Mouse (Mus musculus) neural tube, embryonic 12.5 days (tissue): ENCODE results near the gene Slc38a4. TPM values are rescaled to one million over a fixed set of nuclear protein-coding genes. Genes with fewer than 3 reads are reported as not detected.

ENCODE experiments used
- ATAC-seq: fragments of 200-750 bp; cut with Nextera tagmentation; 2 replicates; pipeline ENCODE4 v1.8.0; 2017; ENCODE audit warnings: low read depth, mild to moderate bottlenecking, moderate TSS enrichment, moderate library complexity; ENCODE audit not compliant: low FRiP score
- H3K27ac ChIP-seq: fragments of 300-500 bp; sonication (generic); 2 replicates; pipeline ENCODE4 v1.5.1; 2016
- H3K27me3 ChIP-seq: fragments of 300-500 bp; sonication (generic); replicated peaks from 2 replicates; pipeline ENCODE4 v1.6.1; 2016; ENCODE audit warnings: mild to moderate bottlenecking
- H3K36me3 ChIP-seq: fragments of 300-500 bp; sonication (generic); 2 replicates; pipeline ENCODE4 v1.6.1; 2016; ENCODE audit warnings: mild to moderate bottlenecking
- H3K4me1 ChIP-seq: fragments of 300-500 bp; sonication (generic); 2 replicates; pipeline ENCODE4 v1.6.1; 2016
- H3K4me2 ChIP-seq: fragments of 300-500 bp; sonication (generic); replicated peaks from 2 replicates; pipeline ENCODE4 v1.6.1; 2016; ENCODE audit warnings: mild to moderate bottlenecking
- H3K4me3 ChIP-seq: fragments of 300-500 bp; sonication (generic); 2 replicates; pipeline ENCODE4 v1.5.1; 2016
- H3K9ac ChIP-seq: fragments of 300-500 bp; sonication (generic); 2 replicates; pipeline ENCODE4 v1.6.1; 2016; ENCODE audit warnings: mild to moderate bottlenecking
- H3K9me3 ChIP-seq: fragments of 300-500 bp; sonication (generic); 2 replicates; pipeline ENCODE4 v1.6.1; 2016; ENCODE audit warnings: mild to moderate bottlenecking
- WGBS: fragments of 180-500 bp; shearing (Covaris S2); methylation state at CpG from one replicate; pipeline ENCODE4 v1.1.7; 2016; 5-methylcytosine and 5-hydroxymethylcytosine counted together
- polyA plus RNA-seq: library from polyadenylated mRNA; unstranded; fragments of >200 nt; fragmentation: Nextera tagmentation; extraction: Ambion mirVana; gene quantifications from 2 replicates; pipeline ENCODE4 v1.2.1, GENCODE M21; 2016

Slc38a4 gene
- polyA plus RNA-seq, 1 experiment from 2014 or later, result 25.1 TPM

DNA sequence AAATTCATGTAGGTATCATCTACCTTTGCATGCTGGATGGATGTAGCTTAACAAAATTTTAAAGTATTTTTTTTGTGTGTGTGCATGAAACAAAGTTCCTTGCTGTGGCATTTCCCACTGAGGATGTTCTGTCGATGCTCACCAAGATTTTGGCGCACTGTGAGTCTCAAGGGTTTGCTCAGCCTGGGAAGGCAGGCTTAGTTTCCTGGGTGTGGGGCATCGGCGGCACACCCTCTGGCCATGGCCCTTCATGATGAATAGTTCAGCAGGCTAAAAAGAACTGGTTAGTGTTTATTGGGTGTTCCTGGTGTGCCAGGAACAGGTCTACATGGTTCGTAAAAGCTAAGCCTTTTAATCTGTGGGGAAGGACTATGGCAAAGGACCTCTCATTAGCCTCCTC, 81.6 kb downstream of the Slc38a4 start:
- no peak overlapping the region for H3K27ac ChIP-seq
- WGBS, result 72% methylated on average over 5 of the region's 5 CpGs
- H3K36me3 ChIP-seq, result no peaks in the 10 kb centered on the region
- no peak overlapping the region for H3K9ac ChIP-seq
- H3K9me3 ChIP-seq, result no peaks in the 10 kb centered on the region
- ATAC-seq, result no peak
- no peak overlapping the region for H3K4me2 ChIP-seq
- H3K27me3 ChIP-seq, result no peaks in the 10 kb centered on the region
- no peak overlapping the region for H3K4me3 ChIP-seq
- no peaks in the 10 kb centered on the region for H3K4me1 ChIP-seq

DNA sequence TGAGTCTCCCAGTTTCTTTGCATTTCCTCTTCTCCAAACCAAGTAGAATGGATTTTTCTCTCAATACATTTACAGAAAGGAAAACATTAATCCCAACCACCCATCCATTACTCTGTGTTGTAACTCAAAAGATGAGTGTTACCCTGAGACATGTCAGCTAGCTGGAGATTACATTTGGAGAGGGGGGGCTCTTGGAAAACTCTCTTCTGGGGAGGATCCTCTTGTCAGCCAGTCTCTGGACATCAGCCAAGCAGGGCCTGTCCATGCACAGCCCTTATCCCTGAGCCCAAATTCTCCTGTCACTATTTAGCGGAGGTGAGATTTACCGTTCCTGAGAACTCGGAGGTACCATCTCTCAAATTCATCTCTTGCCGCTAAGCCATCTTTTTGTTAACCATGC, 82.4 kb downstream of the Slc38a4 start:
- no peaks in the 10 kb centered on the region for H3K36me3 ChIP-seq
- no peaks in the 10 kb centered on the region for H3K27me3 ChIP-seq
- H3K4me3 ChIP-seq, result no peak overlapping the region
- ATAC-seq, result no peak
- H3K4me2 ChIP-seq, result no peak overlapping the region
- no peaks in the 10 kb centered on the region for H3K9me3 ChIP-seq
- no peak overlapping the region for H3K27ac ChIP-seq
- H3K4me1 ChIP-seq, result no peaks in the 10 kb centered on the region
- WGBS, result 95% methylated on average over 4 of the region's 4 CpGs
- H3K9ac ChIP-seq, result no peak overlapping the region

DNA sequence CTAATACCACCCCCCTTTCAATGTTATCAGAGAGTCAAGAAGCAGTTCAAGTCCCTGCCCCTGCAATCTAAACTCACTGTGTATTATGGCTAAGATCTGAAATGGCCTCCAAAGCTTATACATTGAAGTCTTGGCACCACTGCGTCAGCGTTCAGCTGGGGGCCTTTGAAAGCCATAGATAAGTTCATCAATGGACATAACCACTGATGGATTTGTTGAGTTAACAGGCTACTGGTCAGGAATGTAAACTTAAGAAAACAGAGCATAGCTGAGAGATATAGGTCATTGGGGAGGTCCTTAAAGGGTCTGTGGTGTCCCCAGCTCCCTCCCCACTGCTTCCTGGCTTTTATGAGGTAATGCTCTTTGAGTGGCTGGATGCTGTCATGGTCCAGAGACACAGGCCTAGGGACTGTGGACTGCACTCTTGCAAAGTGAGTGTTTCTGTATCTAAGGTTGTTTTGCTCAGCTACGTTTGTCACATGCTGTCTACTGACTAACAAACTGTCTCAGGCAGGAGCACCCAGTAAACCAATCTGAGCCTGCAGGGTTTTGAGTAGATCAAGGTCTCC, 83.0 kb downstream of the Slc38a4 start:
- H3K27me3 ChIP-seq, result no peaks in the 10 kb centered on the region
- H3K4me2 ChIP-seq, result no peak overlapping the region
- no peaks in the 10 kb centered on the region for H3K36me3 ChIP-seq
- H3K9ac ChIP-seq, result no peak overlapping the region
- H3K4me1 ChIP-seq, result no peaks in the 10 kb centered on the region
- no peak overlapping the region for H3K27ac ChIP-seq
- no peak for ATAC-seq
- 86% methylated on average over 3 of the region's 3 CpGs for WGBS
- H3K4me3 ChIP-seq, result no peak overlapping the region
- H3K9me3 ChIP-seq, result no peaks in the 10 kb centered on the region

DNA sequence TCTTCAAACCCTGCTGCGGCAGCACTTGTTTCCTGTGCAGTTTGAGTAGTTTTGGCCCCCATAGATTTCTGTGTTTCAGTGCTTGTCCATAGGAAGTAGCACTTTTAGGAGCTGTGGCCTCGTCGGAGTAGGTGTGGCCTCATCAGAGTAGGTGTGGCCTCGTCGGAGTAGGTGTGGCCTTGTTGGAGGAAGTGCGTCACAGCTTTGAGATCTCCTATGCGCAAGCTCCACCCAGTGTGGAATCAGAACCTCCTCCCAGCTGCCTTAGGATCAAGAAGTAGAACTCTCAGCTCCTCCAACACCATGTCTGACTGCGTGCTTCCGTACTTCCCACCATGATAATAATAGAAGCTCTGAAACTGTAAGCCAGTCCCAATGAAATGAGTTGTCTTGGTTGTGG, 83.8 kb downstream of the Slc38a4 start:
- no peaks in the 10 kb centered on the region for H3K4me1 ChIP-seq
- no peak for ATAC-seq
- no peaks in the 10 kb centered on the region for H3K27me3 ChIP-seq
- H3K9ac ChIP-seq, result no peak overlapping the region
- no peak overlapping the region for H3K4me3 ChIP-seq
- no peaks in the 10 kb centered on the region for H3K36me3 ChIP-seq
- H3K9me3 ChIP-seq, result no peaks in the 10 kb centered on the region
- no peak overlapping the region for H3K27ac ChIP-seq
- 95% methylated on average over 9 of the region's 9 CpGs for WGBS
- H3K4me2 ChIP-seq, result no peak overlapping the region

DNA sequence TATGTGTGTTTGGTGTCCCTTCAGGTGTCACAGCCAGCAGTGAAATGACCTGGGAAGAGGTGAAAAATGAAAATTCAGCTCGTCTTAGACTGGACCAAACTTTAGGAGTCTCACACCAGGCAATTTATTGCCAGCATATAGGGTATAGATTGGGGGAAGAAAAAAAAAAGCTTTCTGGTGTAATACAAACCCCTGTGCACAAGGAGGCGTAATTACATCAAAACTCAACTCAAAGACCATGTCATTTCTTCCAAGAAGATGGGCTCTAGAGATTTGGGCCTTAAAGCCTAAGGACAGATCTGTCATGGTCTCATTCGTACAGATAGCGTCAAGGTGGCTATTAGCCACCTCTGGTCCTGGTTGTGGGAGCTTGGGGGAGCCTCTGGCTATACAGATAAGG, 86.0 kb downstream of the Slc38a4 start:
- Histone ChIP-seq H3K27me3 (no peaks in the 10 kb centered on the region), H3K36me3 (no peaks in the 10 kb centered on the region), H3K27ac (no peak overlapping the region), H3K9ac (no peak overlapping the region), H3K4me2 (no peak overlapping the region), H3K4me3 (no peak overlapping the region), H3K4me1 (no peaks in the 10 kb centered on the region), H3K9me3 (no peaks in the 10 kb centered on the region)
- WGBS, result 75% methylated on average over 4 of the region's 4 CpGs
- no peak for ATAC-seq

DNA sequence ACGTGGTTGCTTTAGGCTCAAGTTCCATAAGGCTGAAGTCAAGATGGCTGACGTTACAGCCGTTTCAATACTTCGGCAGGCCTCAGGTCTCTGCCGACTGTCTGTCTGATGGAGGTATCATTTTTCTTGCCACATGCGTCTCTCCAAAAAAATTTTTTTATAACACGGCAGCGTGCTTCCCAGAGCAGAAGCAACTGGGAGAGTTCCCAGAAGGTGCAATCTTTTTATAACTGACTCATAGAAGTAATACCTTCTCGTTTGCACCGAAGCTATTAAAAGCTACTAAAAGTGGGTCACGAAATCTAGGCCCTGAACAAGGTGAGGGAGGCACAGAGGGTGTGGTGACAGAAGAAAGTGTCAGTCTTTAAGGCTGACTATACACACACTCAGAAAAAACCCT, 87.0 kb downstream of the Slc38a4 start:
- H3K9ac ChIP-seq, result no peak overlapping the region
- 89% methylated on average over 11 of the region's 11 CpGs for WGBS
- no peak overlapping the region for H3K27ac ChIP-seq
- H3K9me3 ChIP-seq, result no peaks in the 10 kb centered on the region
- no peak overlapping the region for H3K4me2 ChIP-seq
- H3K4me3 ChIP-seq, result no peak overlapping the region
- H3K27me3 ChIP-seq, result no peaks in the 10 kb centered on the region
- no peaks in the 10 kb centered on the region for H3K4me1 ChIP-seq
- H3K36me3 ChIP-seq, result no peaks in the 10 kb centered on the region
- no peak for ATAC-seq

DNA sequence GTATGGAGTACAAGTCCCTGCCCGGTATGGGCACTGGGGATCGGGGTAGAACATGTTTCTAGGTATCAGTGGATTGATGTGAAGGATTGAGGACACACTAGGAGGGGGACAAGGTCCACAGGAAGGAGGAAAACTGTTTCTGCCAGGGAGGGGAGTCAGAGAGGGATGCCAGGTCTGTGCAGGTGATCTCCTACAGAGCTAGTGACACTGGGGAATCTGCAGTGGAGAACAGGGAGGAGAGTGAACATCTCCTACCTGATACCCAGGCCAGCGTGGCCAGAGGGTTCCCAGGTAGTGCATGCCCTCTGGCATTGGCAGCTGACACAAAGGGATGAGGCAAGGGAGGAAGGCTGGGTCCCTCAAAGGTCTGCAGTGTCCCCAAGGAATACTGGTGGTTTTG, 89.4 kb downstream of the Slc38a4 start:
- Histone ChIP-seq H3K4me3 (no peak overlapping the region), H3K9me3 (no peaks in the 10 kb centered on the region), H3K27ac (no peak overlapping the region), H3K27me3 (no peaks in the 10 kb centered on the region), H3K36me3 (no peaks in the 10 kb centered on the region), H3K4me1 (no peaks in the 10 kb centered on the region), H3K9ac (no peak overlapping the region), H3K4me2 (no peak overlapping the region)
- ATAC-seq, result no peak
- WGBS, result 87% methylated on average over 3 of the region's 3 CpGs

DNA sequence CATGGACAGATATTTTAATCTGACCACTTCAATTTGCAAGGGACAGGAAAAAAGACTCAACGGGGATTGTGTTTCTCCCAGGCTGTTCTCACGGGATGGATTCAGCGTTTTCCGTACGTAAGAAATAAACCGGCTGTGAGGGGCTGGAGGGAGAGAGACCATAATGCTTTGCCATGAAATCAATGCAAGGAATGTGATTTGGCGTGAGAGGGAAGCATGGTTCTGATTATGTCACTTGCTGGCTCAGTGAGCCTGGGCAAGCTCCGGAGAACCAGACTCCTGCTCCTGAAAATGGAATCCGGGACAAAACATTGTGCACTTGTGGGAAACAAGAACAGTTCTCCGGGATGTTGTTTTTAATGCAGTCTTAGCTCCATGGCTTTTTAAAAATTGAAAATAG, 92.0 kb downstream of the Slc38a4 start:
- WGBS, result 83% methylated on average over 10 of the region's 10 CpGs
- Histone ChIP-seq H3K4me3 (no peak overlapping the region), H3K9ac (no peak overlapping the region), H3K4me2 (no peak overlapping the region), H3K4me1 (no peaks in the 10 kb centered on the region), H3K9me3 (no peaks in the 10 kb centered on the region), H3K27ac (no peak overlapping the region), H3K27me3 (no peaks in the 10 kb centered on the region), H3K36me3 (no peaks in the 10 kb centered on the region)
- ATAC-seq, result no peak

DNA sequence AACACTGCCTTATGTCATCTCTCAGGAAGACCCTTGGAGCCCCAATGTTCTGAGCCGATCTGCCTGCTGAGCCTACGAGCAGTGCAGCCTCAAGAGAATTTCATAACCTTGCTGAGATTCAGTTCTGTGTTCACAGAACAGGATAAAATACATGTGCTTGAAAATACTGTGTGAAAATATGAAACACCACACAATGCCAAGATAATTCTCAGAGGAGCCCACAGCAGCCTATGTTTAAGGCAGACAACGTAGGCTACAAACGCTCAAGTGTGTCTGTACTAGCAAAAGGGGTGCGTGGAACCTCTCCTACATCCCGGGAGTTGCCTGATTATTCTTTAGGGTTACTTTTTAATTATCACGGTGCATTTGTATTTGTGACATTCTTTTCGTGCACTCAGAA, 92.4 kb downstream of the Slc38a4 start:
- 91% methylated on average over 8 of the region's 8 CpGs for WGBS
- H3K36me3 ChIP-seq, result no peaks in the 10 kb centered on the region
- H3K4me2 ChIP-seq, result no peak overlapping the region
- H3K9me3 ChIP-seq, result no peaks in the 10 kb centered on the region
- no peaks in the 10 kb centered on the region for H3K4me1 ChIP-seq
- no peak for ATAC-seq
- no peak overlapping the region for H3K9ac ChIP-seq
- H3K27ac ChIP-seq, result no peak overlapping the region
- no peak overlapping the region for H3K4me3 ChIP-seq
- H3K27me3 ChIP-seq, result no peaks in the 10 kb centered on the region

DNA sequence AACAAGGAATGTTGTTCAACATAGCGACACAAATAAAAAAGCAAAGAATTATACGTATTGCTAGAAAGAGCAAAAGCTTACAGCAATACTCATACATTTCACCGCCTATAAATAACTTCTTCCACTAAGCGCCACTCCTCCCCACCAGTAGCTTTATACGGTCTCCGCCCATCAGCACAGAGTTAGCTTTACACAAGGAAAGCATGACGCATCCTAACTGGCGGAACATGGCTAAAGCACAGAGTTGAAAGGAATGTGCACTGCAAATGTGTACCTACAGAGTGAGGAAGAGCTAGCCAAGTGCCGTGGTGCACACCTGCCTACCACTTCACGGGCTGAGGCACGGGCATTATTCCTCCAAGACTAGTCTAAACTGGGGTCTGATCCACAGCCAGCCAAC, 95.4 kb downstream of the Slc38a4 start:
- Histone ChIP-seq H3K27me3 (no peaks in the 10 kb centered on the region), H3K4me2 (no peak overlapping the region), H3K9me3 (no peaks in the 10 kb centered on the region), H3K9ac (no peak overlapping the region), H3K4me1 (no peaks in the 10 kb centered on the region), H3K36me3 (no peaks in the 10 kb centered on the region), H3K27ac (no peak overlapping the region), H3K4me3 (no peak overlapping the region)
- 94% methylated on average over 11 of the region's 11 CpGs for WGBS
- no peak for ATAC-seq

DNA sequence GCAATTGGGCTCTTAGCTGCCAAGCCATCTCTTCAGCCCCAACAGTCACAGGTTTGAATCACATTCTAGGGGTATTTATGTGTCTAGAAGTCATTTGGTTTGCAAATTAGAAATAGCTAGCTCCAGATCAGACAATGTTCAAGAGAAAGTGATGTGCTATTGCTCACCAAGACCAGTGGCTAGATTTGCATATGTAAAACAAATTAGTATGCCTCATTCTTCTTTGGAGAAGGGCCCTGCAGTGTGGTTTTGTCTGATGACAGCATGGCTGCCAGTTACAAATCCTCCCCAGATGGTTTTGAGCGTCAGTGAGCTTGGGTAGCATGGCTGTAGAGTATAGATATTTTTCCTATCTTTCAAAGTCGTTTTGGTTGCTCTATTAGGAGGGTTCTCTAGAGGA, 96.5 kb downstream of the Slc38a4 start:
- Histone ChIP-seq H3K4me3 (no peak overlapping the region), H3K9ac (no peak overlapping the region), H3K9me3 (no peaks in the 10 kb centered on the region), H3K4me2 (no peak overlapping the region), H3K36me3 (no peaks in the 10 kb centered on the region), H3K27ac (no peak overlapping the region), H3K4me1 (no peaks in the 10 kb centered on the region), H3K27me3 (no peaks in the 10 kb centered on the region)
- WGBS, result 40% methylated on average over 2 of the region's 2 CpGs
- no peak for ATAC-seq

DNA sequence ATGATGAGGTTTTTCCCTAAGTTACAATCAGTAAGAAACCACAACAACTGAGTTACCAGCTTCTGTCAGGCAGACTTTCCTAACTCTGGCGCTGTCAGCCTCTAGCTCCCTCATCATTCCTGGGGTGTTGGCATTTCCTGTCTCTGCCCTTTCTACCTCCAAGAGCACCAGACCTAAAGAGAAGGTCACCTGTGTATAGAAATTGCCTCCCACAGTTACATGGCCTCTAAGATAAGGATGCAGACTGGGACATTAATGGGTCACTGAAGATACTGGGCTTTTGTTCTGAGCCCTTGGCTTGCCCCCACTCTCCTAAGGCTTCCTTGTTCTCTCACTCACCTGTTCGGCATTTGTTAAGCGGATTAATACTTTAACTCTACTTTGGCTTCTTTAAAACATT, 99.1 kb downstream of the Slc38a4 start:
- no peak overlapping the region for H3K4me2 ChIP-seq
- no peak for ATAC-seq
- H3K36me3 ChIP-seq, result no peaks in the 10 kb centered on the region
- no peaks in the 10 kb centered on the region for H3K27me3 ChIP-seq
- no peak overlapping the region for H3K4me3 ChIP-seq
- no peak overlapping the region for H3K27ac ChIP-seq
- no peaks in the 10 kb centered on the region for H3K4me1 ChIP-seq
- WGBS, result 90% methylated on average over 3 of the region's 3 CpGs
- H3K9ac ChIP-seq, result no peak overlapping the region
- no peaks in the 10 kb centered on the region for H3K9me3 ChIP-seq

DNA sequence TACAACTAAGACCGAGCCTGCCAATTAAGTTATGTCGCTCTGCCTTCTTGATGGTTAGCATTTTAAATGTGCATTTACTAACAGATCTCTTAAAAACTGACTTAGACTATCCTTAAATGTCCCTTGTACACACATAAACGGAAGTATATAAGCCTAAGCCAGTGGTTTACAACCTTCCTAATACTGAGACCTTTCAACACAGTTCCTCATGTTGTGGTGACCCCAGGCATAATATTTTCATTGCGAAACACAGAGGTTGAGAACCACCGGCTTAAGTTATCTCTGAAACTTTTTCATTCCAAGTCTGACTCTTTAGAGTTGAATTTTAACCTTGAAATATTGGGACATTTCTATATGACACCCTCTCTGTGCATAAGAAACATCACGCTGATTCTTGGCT, 101.4 kb downstream of the Slc38a4 start:
- WGBS, result 92% methylated on average over 6 of the region's 6 CpGs
- no peak overlapping the region for H3K4me3 ChIP-seq
- no peak for ATAC-seq
- H3K4me2 ChIP-seq, result no peak overlapping the region
- no peaks in the 10 kb centered on the region for H3K9me3 ChIP-seq
- no peak overlapping the region for H3K27ac ChIP-seq
- no peaks in the 10 kb centered on the region for H3K4me1 ChIP-seq
- H3K27me3 ChIP-seq, result no peaks in the 10 kb centered on the region
- H3K9ac ChIP-seq, result no peak overlapping the region
- H3K36me3 ChIP-seq, result no peaks in the 10 kb centered on the region

DNA sequence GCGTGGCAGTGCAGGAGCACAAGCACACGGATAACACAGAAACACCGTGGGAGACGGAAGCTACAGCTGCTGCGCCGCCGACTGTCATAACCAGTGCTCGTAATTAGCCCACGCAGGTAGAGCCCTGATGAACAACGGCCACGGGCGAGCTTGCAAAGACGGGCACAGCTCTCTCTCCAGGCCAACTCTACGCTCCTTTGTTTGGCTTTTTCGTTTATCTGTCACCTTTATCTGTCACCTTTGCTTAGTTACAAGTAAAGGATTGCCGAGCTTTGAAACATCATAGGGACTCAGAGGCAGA, 101.9 kb downstream of the Slc38a4 start:
- peak overlapping the region; percentile 42 for H3K9ac ChIP-seq
- H3K36me3 ChIP-seq, result no peaks in the 10 kb centered on the region
- H3K4me3 ChIP-seq, result peak overlapping the region; percentile 19
- H3K27me3 ChIP-seq, result no peaks in the 10 kb centered on the region
- H3K4me2 ChIP-seq, result peak overlapping the region; percentile 53
- ATAC-seq, result no peak
- no peak overlapping the region for H3K27ac ChIP-seq
- no peaks in the 10 kb centered on the region for H3K9me3 ChIP-seq
- no peaks in the 10 kb centered on the region for H3K4me1 ChIP-seq
- WGBS, result 59% methylated on average over 16 of the region's 16 CpGs
